Mouse (Mus musculus): ENCODE measurements around the gene Pgpep1l. TPM values are rescaled to one million over a fixed set of nuclear protein-coding genes. Genes with fewer than 3 reads are reported as not detected.

The Pgpep1l gene
- not detected in 2 replicates for polyA plus RNA-seq (2015; fragmentation: Nextera tagmentation; extraction: Ambion mirVana)

DNA sequence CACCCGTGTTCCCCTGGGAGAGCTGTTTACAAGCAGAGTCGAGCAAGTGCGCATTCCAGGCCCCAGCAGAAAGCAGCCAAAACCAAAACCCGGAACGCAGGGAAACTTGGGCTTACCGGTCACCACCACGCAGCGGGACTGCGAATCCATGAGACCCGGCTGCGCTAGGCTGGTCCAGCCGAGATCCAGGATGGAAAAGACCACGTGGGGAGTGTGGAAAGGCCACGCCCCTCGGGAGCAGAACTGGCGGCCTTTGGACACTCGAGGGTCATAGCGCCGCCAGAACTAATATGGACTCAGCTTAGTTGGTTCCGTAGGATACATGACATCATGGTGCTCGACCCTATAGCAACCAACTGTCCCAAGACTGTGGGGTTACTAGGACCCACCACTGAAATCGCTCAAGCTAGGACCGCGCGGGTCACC lies at the start of gene Pgpep1l:
TSS of gene Pgpep1l (minus strand) at position 206 of the 426 bp plus-strand sequence.

DNA sequence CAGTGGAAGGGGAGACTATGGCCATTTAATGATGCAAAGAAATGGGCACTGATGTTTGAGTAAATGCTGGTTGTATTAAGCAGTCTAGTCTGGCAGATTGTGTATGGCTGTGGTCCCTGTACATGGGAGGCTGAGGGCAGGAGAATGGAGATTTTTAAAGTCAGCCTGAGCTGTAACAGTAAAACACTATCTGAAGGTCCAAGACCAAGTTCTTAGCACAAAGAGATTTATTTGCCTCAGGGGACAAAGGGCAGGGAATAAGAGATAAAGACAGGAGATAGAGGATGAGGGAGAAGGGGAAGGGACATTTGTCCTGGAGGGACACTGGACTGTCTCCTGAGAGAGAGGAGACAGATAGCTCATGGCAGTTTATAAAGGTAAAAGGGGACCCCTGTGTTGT lies 9.5 kb upstream of the Pgpep1l start, which contains the start of gene Fam169b:
TSS of gene Fam169b (plus strand) at position 325 of the 400 bp plus-strand sequence.

Other genes starting within 250 kb of the Pgpep1l start
- gene Fam169b, start 9.6 kb upstream of the Pgpep1l start, polyA plus RNA-seq (2015; fragmentation: Nextera tagmentation; extraction: Ambion mirVana) = 0.35 and 0.54 TPM in 2 replicates

Data from adrenal gland, postnatal 0 days (tissue).